Mouse (Mus musculus) forebrain, embryonic 11.5 days (tissue): Measurements from ENCODE around the gene Trim38. TPM values are rescaled to one million over a fixed set of nuclear protein-coding genes. Genes with fewer than 3 reads are reported as not detected.
"Not testable (repeated sequence)": the region's sequence is repeated elsewhere in the genome, so short reads cannot be mapped to it uniquely, and the experiment has no call there.

Experiments used
- ATAC-seq: fragments of 200-750 bp; cut with Nextera tagmentation; replicated peaks from 2 replicates; pipeline ENCODE4 v1.8.0; 2017; ENCODE audit warnings: moderate TSS enrichment; ENCODE audit not compliant: low FRiP score
- DNase-seq: peaks from one replicate; pipeline ENCODE4 v3.0.0-alpha.2; 2017; ENCODE audit warnings: low spot score
- H3K27ac ChIP-seq: fragments of 300-500 bp; sonication (generic); 2 replicates; pipeline ENCODE4 v1.5.1; 2014; ENCODE audit warnings: low read depth, low read length
- H3K27me3 ChIP-seq: fragments of 300-500 bp; sonication (generic); 2 replicates; pipeline ENCODE4 v1.6.1; 2014; ENCODE audit warnings: mild to moderate bottlenecking, low read length, mixed read lengths; ENCODE audit not compliant: control insufficient read depth, insufficient read depth
- H3K36me3 ChIP-seq: fragments of 300-500 bp; sonication (generic); 2 replicates; pipeline ENCODE4 v1.6.1; 2014; ENCODE audit warnings: mild to moderate bottlenecking, low read length, moderate library complexity, mixed read lengths; ENCODE audit not compliant: control insufficient read depth, insufficient read depth
- H3K4me1 ChIP-seq: fragments of 300-500 bp; sonication (generic); replicated peaks from 2 replicates; pipeline ENCODE4 v1.6.1; 2014; ENCODE audit warnings: low read length, mixed read lengths; ENCODE audit not compliant: control insufficient read depth, insufficient read depth
- H3K4me2 ChIP-seq: fragments of 300-500 bp; sonication (generic); 2 replicates; pipeline ENCODE4 v1.6.1; 2014; ENCODE audit warnings: low read depth, mild to moderate bottlenecking, low read length, moderate library complexity, mixed read lengths; ENCODE audit not compliant: severe bottlenecking
- H3K4me3 ChIP-seq: fragments of 300-500 bp; sonication (generic); 2 replicates; pipeline ENCODE4 v1.5.1; 2014; ENCODE audit warnings: low read depth, low read length
- H3K9ac ChIP-seq: fragments of 300-500 bp; sonication (generic); 2 replicates; pipeline ENCODE4 v1.6.1; 2014; ENCODE audit warnings: low read length
- H3K9me3 ChIP-seq: fragments of 300-500 bp; sonication (generic); 2 replicates; pipeline ENCODE4 v1.6.1; 2016; ENCODE audit warnings: low read length, mixed read lengths; ENCODE audit not compliant: control insufficient read depth
- WGBS: fragments of 180-500 bp; shearing (Covaris S2); extraction: QIAGEN DNeasy Blood & Tissue Kit; methylation state at CpG from one replicate; pipeline ENCODE4 v1.1.7; 2014; 5-methylcytosine and 5-hydroxymethylcytosine counted together
- polyA plus RNA-seq: library from polyadenylated mRNA; unstranded; fragments of >200 nt; fragmentation: Nextera tagmentation; extraction: Ambion mirVana; gene quantifications from 2 replicates; pipeline ENCODE4 v1.2.1, GENCODE M21; 2014

Trim38 gene
- polyA plus RNA-seq, 1 experiment from 2014 or later: not detected

GRCm38 (mm10) chr13:23750839-23751477 lies 18.8 kb upstream of the Trim38 start, which contains the start of gene Hist1h2ab:
Gene Hist1h2ab (plus strand): TSS chr13:23751126.
- peak within 1 kb of the TSS; percentile 72 for H3K9ac ChIP-seq
- H3K9me3 ChIP-seq, H3K27me3 ChIP-seq, H3K4me1 ChIP-seq, H3K36me3 ChIP-seq: not testable (repeated sequence)
- H3K4me3 ChIP-seq: peak within 1 kb of the TSS; percentile 36
- H3K4me2 ChIP-seq: peak within 1 kb of the TSS; percentile 40
- ATAC-seq (peak; percentile 58), DNase-seq (peak; percentile 89)
- WGBS: under 1% methylated on average over 27 of the region's 47 CpGs
- H3K27ac ChIP-seq: peak within 1 kb of the TSS; percentile 97

- H3K27ac ChIP-seq: peak overlapping the region; percentile 97
- peak overlapping the region; percentile 36 for H3K4me3 ChIP-seq
- ATAC-seq: peak; percentile 31; the same call in 1 of the 2 replicates
- H3K4me1 ChIP-seq: no peaks in the 10 kb centered on the region; the same call in 1 of the 2 replicates
- DNase-seq: no peak
- H3K27me3 ChIP-seq: no peaks in the 10 kb centered on the region
- H3K36me3 ChIP-seq: no peaks in the 10 kb centered on the region
- no peaks in the 10 kb centered on the region for H3K9me3 ChIP-seq
- peak overlapping the region; percentile 40 for H3K4me2 ChIP-seq
- WGBS: under 1% methylated on average over 11 of the region's 11 CpGs
- H3K9ac ChIP-seq: peak overlapping the region; percentile 72
These were observed 18.2 kb upstream of the Trim38 start for GRCm38 (mm10) chr13:23751478-23751956.

DNA sequence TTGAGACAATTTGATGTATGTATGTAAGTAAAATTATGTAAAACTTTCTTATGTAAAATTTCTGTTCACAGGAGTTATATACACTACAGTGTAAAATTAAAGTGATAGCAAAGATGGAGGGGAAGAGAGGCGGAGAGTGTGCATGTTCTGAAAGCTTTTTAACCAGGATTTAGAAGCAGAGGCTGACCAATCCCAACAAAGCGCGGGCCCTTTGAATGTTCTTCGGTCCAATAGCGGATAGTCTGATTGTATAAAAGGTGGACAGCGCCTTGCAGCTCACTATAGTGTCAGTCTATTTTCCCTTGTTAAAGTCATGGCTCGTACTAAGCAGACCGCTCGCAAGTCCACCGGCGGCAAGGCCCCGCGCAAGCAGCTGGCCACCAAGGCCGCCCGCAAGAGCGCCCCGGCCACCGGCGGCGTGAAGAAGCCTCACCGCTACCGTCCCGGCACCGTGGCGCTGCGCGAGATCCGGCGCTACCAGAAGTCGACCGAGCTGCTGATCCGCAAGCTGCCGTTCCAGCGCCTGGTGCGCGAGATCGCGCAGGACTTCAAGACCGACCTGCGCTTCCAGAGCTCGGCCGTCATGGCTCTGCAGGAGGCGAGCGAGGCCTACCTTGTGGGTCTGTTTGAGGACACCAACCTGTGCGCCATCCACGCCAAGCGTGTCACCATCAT lies 17.5 kb upstream of the Trim38 start, which contains the start of gene Hist1h3b:
TSS of gene Hist1h3b (plus strand) at position 201 of the 675 bp plus-strand sequence.
- DNase-seq (peak; percentile 91), ATAC-seq (peak; percentile 91)
- under 1% methylated on average over 16 of the region's 47 CpGs for WGBS
- H3K9me3 ChIP-seq, H3K4me1 ChIP-seq, H3K36me3 ChIP-seq, H3K27me3 ChIP-seq: not testable (repeated sequence)
- peak within 1 kb of the TSS; percentile 74 for H3K9ac ChIP-seq
- H3K4me3 ChIP-seq: peak within 1 kb of the TSS; percentile 36
- peak within 1 kb of the TSS; percentile 56 for H3K4me2 ChIP-seq
- peak within 1 kb of the TSS; percentile 97 for H3K27ac ChIP-seq

- Histone ChIP-seq H3K36me3 (no peaks in the 10 kb centered on the region), H3K9ac (peak overlapping the region; percentile 74), H3K27me3 (no peaks in the 10 kb centered on the region), H3K4me2 (peak overlapping the region; percentile 56), H3K27ac (peak overlapping the region; percentile 75), H3K4me1 (peaks cover 4% of the 10 kb centered on the region; the same call in 1 of the 2 replicates), H3K4me3 (peak overlapping the region; percentile 32), H3K9me3 (no peaks in the 10 kb centered on the region)
- WGBS: 1% methylated on average over 6 of the region's 6 CpGs
- ATAC-seq: no peak
- no peak for DNase-seq
These were observed 17.0 kb upstream of the Trim38 start for GRCm38 (mm10) chr13:23752742-23753172.

- ATAC-seq: no peak
- Histone ChIP-seq H3K4me3 (peak overlapping the region; percentile 32; the same call in 1 of the 2 replicates), H3K4me2 (peak overlapping the region; percentile 56; the same call in 1 of the 2 replicates)
These were observed 16.2 kb upstream of the Trim38 start for GRCm38 (mm10) chr13:23753314-23754078.

DNA sequence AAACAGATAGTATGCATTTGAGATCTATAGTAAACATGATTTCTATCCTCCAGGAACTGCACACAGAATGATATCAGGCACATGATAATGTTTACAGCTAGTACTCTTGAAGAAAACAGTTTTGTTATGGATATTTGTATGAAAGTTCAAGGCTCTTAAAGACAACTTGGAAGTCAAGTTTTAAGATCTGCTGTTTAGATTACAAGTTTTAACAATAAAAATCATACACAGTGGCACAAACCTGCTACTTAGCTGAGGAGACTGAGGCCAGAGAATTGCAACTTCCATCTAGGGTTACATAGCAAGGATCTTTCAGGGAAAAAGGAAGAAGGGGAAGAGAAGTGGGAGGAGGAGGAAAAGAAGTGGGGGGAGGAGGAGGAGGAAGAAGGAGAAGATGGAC lies 14.7 kb upstream of the Trim38 start:
- H3K4me3 ChIP-seq: no peak overlapping the region
- DNase-seq (no peak), ATAC-seq (no peak)
- no peaks in the 10 kb centered on the region for H3K9me3 ChIP-seq
- no peak overlapping the region for H3K4me2 ChIP-seq
- H3K27me3 ChIP-seq: no peaks in the 10 kb centered on the region
- H3K36me3 ChIP-seq: no peaks in the 10 kb centered on the region
- H3K4me1 ChIP-seq: 0 out of 2 replicates have a peak, but pooled peaks cover 4% of the 10 kb centered on the region
- H3K27ac ChIP-seq: 0 out of 2 replicates have a peak overlapping the region, but pooled peaks have one; percentile 34
- no peak overlapping the region for H3K9ac ChIP-seq

More at GRCm38 (mm10) chr13:23753314-23754078, 16.2 kb upstream of the Trim38 start:
- H3K27me3 ChIP-seq: no peaks in the 10 kb centered on the region
- no peaks in the 10 kb centered on the region for H3K9me3 ChIP-seq
- no peaks in the 10 kb centered on the region for H3K36me3 ChIP-seq
- WGBS: 60% methylated on average over 4 of the region's 4 CpGs
- peak overlapping the region; percentile 75 for H3K27ac ChIP-seq
- peak overlapping the region; percentile 74 for H3K9ac ChIP-seq
- 0 out of 2 replicates have a peak, but pooled peaks cover 4% of the 10 kb centered on the region for H3K4me1 ChIP-seq
- DNase-seq: no peak

- Histone ChIP-seq H3K9me3 (no peaks in the 10 kb centered on the region), H3K27ac (peak within 1 kb of the TSS; percentile 93), H3K36me3 (no peaks in the 10 kb centered on the region), H3K4me2 (peak within 1 kb of the TSS; percentile 69), H3K4me3 (peak within 1 kb of the TSS; percentile 32), H3K27me3 (no peaks in the 10 kb centered on the region), H3K4me1 (0 out of 2 replicates have a peak, but pooled peaks cover 4% of the 10 kb centered on the region), H3K9ac (peak within 1 kb of the TSS; percentile 64)
- peak; percentile 90 for DNase-seq
- 0% methylated on average over 18 of the region's 22 CpGs for WGBS
- peak; percentile 73 for ATAC-seq
These were observed 12.9 kb upstream of the Trim38 start, which contains the start of gene Hist1h4b for GRCm38 (mm10) chr13:23756790-23757189. Gene Hist1h4b (plus strand): TSS chr13:23757013.

DNA sequence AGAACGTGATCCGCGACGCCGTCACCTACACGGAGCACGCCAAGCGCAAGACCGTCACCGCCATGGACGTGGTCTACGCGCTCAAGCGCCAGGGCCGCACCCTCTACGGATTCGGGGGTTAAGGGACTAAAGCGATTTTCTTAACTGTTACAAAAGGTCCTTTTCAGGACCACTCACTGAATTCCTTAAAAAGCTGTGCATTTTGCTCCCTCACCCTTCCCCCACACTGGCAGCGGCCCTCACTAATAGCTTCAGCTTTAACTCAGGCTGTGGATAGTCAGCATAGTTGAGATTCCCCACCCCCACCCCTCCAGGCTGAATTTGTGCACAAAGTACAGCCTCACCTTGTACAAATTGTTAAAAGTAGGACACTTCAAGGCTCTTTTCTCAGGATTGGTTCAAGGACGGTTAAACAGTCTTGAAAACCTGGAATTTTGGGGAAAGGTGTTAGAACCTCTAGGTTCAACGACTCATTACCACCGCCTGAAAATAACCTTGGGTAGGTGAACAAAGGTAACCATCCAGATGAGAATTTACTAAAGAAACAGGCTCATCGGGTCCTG lies 12.4 kb upstream of the Trim38 start:
- H3K27ac ChIP-seq: peak overlapping the region; percentile 93
- H3K4me2 ChIP-seq: peak overlapping the region; percentile 69
- H3K27me3 ChIP-seq: no peaks in the 10 kb centered on the region
- DNase-seq (peak; percentile 80), ATAC-seq (peak; percentile 4)
- no peaks in the 10 kb centered on the region for H3K36me3 ChIP-seq
- under 1% methylated on average over 16 of the region's 23 CpGs for WGBS
- H3K9ac ChIP-seq: peak overlapping the region; percentile 64
- 0 out of 2 replicates have a peak, but pooled peaks cover 4% of the 10 kb centered on the region for H3K4me1 ChIP-seq
- peak overlapping the region; percentile 32 for H3K4me3 ChIP-seq
- no peaks in the 10 kb centered on the region for H3K9me3 ChIP-seq
